Mouse (Mus musculus) midbrain, embryonic 16.5 days (tissue): ENCODE measurements around the gene 4930568D16Rik. TPM values are rescaled to one million over a fixed set of nuclear protein-coding genes. Genes with fewer than 3 reads are reported as not detected.

Experiments used
- polyA plus RNA-seq: library from polyadenylated mRNA; unstranded; fragments of >200 nt; fragmentation: Nextera tagmentation; extraction: Ambion mirVana; gene quantifications from 2 replicates; pipeline ENCODE4 v1.2.1, GENCODE M21; 2015

The 4930568D16Rik gene
- polyA plus RNA-seq, 1 experiment from 2014 or later, result not detected

Other genes with a start within 250 kb of the 4930568D16Rik start
- 470 and 473 TPM in 2 replicates for gene Rab14, start 166.6 kb downstream of the 4930568D16Rik start, polyA plus RNA-seq
- 18.0 and 20.5 TPM in 2 replicates for gene Gsn, start 111.3 kb downstream of the 4930568D16Rik start, polyA plus RNA-seq
- 14.5 and 17.6 TPM in 2 replicates for gene Stom, start 30.8 kb downstream of the 4930568D16Rik start, polyA plus RNA-seq
- not detected in 2 replicates for gene 4930402F06Rik, start 29.4 kb upstream of the 4930568D16Rik start, polyA plus RNA-seq
- gene Ggta1, start 95.5 kb upstream of the 4930568D16Rik start, polyA plus RNA-seq, result 6.1 and 6.4 TPM in 2 replicates
- gene Dab2ip, start 190.5 kb upstream of the 4930568D16Rik start, polyA plus RNA-seq, result 33.2 and 46.1 TPM in 2 replicates